Mouse (Mus musculus) regulatory T cell (primary cell): ENCODE results near the gene Snx21.

Source experiments
- in situ Hi-C: fragments of 300-600 bp; cut with MboI, MseI; formaldehyde crosslinking; loops from one replicate; pipeline ENCODE4 v1.15.1; 2025; ENCODE audit warnings: high pct_unique_total_duplicates

Gene Snx21

DNA sequence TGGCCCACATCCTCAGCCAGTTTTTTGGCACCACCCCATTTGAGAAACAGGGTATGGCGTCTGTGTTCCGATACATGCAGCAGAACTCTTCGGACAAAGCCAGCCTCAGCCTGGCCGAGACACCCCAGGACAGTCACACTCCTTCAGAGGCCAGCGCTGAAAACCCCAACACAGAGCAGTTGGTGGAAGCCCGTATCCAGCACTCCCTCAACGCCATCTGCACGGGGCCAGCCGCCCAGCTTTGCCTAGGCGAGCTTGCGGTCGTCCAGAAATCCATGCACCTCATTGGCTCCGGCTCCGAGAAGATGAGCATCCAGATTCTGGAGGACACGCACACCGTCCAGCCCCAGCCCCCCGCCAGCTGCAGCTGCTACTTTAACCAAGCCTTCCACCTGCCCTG is 39.9 kb downstream of the Snx21 start:
- in situ Hi-C loops = no loop called here

GRCm38 (mm10) chr2:164827146-164827850 is 41.7 kb downstream of the Snx21 start:
- in situ Hi-C loops = no loop called here

- in situ Hi-C loops = no loop called here
These were observed 42.8 kb downstream of the Snx21 start, which contains the start of gene Spata25 for GRCm38 (mm10) chr2:164828437-164828836. Spata25 (minus strand) TSS chr2:164828537.

DNA sequence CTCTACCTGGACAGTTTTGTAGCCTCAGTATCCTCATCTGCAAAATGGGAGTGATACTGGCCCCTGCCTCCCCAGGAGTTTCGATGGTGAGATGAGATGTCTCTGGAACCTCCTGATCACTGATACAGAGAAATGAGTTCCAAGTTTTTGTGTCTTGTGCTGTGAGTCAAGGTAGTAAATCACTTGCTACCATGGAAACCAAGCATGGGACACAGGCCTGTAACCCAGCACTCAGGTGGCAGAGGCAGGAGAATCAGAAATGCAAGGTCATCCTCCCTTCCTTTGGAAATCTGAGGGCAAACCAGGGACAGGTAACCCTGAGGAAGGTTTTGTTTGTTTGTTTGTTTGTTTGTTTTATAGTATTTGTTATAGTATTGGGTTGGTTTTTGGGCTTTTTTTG is 43.5 kb downstream of the Snx21 start:
- in situ Hi-C loops = no loop called here

DNA sequence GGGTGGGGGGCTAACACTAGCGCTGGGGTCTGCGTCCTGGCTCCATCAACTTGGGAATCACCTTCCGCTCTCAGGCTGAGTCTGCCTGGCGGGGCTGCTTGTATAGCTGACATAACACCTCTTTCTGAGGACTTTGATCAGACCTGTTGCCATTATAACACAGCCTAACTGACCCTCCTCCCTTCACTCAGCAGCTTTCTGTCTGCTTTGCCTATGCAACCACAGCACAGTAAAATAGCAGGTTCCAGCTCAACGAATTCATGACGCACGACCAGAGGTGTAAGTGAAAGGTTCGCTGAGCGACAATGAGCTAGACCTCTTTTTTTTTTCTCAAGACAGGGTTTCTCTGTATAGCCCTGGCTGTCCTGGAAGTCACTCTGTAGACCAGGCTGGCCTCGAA is 45.4 kb downstream of the Snx21 start:
- in situ Hi-C loops = no loop called here

- in situ Hi-C loops = no loop called here
These were observed 46.6 kb downstream of the Snx21 start for GRCm38 (mm10) chr2:164832032-164832747.

DNA sequence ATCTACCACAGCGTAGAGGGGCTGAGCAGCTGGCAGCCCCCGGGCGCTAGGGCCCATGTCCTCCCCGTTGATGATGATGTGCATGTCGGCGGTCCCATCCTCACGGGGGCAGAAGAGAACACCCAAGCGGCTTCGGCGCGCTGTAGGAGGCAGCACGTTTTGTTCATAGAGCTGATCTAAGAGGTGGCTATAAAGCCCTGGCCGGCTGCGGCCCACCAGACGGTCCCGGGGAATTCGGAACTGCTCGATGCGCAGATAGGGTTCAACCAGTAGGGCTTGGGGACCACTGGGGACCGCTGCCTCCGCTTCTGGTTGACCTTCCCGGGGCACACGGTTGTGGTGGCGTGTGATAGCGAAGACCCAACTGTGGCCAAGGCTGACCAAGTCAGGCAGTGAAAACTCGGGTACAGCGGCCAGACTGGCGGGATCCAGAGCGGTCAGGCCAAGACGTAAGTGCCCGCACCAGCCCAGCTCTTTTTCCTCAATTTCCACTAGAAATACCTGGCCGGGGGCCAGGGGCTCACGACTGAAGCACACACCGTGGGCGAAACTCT is 47.2 kb downstream of the Snx21 start, which contains the start of gene Ctsa:
TSS of gene Ctsa (plus strand) at position 126 of the 554 bp plus-strand sequence.
- in situ Hi-C loops = no loop called here

DNA sequence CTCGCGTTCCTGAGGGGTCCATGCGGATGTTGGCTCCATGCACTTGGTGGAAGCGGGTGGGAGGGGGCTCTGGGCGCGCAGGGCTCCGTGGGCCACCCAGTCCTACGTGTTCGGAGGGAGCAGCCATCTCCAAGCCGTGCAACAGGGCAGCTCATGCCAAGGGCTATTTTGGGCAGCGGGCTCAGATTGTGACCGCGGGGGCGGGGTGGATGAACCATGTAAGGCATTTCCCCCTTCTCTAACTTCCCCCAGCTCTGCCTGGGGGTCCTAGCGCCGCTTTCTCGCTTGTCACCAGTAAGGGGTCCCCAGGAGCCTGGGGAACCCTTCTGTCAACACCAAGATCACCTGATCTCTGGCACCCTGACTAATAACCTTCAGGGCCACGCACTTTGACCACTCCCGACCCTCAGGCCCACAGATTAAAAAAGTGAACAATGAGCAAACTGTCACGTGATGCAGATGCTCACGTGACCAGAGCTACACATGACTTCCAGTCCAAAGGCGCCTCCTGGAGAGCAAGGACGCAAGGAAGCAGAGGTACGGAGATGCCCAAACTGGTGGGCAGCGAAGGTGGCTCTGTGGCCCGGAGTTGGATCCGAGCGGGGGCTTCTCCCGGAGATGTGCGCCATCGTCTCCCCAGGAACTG is 47.8 kb downstream of the Snx21 start, which contains the start of gene Neurl2:
TSS of gene Neurl2 (minus strand) at position 143 of the 646 bp plus-strand sequence.
- in situ Hi-C loops = no loop called here

DNA sequence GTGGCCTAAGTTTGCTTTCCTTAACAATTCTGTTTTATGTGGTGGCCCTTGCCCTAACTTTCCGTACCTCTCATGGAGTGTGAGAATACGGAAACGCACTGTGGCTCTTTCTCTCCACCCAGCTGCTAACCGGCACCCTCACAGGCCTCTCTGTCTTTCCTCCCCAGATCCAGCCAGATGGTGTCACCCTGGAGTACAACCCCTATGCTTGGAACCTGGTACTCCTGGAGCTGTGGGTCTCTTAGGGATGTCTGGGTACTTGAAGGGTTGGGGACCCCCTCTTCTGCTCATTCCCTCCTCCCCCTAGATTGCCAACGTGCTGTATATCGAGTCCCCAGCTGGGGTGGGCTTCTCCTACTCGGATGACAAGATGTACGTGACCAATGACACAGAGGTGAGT is 48.9 kb downstream of the Snx21 start:
- in situ Hi-C loops = no loop called here

DNA sequence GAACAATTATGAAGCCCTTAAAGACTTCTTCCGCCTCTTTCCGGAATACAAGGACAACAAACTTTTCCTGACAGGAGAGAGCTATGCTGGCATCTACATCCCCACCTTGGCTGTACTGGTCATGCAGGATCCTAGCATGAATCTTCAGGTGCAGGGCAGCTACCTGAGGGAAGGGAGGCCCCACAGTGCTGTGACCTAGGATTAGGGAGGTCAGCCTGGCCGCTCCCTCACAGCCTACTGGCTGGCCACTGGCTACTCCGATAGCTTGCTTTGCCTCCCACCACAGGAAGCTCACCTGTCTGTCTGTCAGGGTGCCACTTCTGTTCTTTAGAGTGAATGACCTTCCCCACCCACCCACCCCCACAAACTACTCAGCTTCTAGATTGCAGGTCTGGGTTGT is 49.5 kb downstream of the Snx21 start:
- in situ Hi-C loops = no loop called here
